Mouse (Mus musculus): Measurements from ENCODE around the gene Ext2. TPM values are rescaled to one million over a fixed set of nuclear protein-coding genes. Genes with fewer than 3 reads are reported as not detected.

The Ext2 gene
- polyA plus RNA-seq, 1 experiment: 42.5 TPM

DNA sequence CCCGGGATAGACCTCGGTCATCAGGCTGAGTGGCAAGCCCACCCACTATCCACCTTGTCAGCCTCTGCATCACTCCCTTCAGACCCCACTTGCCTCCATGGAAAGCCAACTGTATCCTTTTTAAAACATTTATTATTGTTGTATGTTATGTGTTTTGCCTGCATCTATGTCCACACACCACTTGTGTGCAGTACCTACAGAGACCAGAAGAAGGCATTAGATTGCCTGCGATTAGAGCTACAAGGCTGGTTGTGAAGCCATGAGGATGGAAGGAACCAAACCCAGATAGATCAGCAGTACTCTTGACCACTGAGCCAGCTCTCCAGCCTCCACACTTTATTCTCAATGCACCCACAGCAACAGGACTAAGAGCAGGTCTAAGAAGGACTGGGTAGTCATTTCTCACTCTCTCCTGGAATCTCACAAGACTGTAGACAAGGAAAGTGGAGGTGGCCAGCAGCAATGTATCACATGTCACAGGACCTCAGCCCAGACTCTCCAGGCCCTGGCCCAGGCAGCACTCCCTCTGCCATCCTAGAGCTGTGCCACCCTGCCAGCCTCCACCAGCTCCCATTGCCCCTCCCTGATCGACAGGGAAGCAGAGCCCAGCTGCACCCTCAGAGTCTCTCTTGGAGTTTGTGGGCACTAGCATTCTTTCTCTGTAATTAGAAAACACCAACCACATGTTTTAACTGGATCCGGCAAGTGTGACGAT is 15.7 kb downstream of the Ext2 start:
- DNase-seq (ENCODE audit: low read depth): no peak

GRCm38 (mm10) chr2:93805523-93805922 is 16.8 kb downstream of the Ext2 start:
- no peak for DNase-seq (ENCODE audit: low read depth)

- DNase-seq (ENCODE audit: low read depth): no peak
Observed at GRCm38 (mm10) chr2:93805066-93805465, 17.3 kb downstream of the Ext2 start.

GRCm38 (mm10) chr2:93802947-93803346 is 19.4 kb downstream of the Ext2 start:
- no peak for DNase-seq (ENCODE audit: low read depth)

DNA sequence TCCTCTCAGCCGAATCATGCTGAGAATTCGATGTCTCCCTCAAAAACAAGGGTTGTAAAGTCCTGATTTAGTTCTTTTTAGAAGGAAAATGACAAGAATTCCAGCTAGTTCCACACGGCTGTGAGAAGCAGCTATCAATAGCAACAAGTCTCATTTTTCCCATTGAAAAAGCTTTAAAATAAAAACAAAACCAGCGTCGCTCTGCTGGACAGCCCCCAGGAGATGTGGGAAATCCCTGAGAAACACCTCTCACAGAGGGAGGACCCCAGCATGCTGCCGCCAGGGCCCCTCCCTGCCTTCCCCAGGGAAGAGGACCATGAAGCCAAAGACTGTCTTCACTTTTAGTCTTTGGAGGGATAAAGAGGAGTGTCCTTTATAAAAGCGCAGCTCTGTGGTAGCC is 21.3 kb downstream of the Ext2 start:
- DNase-seq (ENCODE audit: low read depth): no peak

DNA sequence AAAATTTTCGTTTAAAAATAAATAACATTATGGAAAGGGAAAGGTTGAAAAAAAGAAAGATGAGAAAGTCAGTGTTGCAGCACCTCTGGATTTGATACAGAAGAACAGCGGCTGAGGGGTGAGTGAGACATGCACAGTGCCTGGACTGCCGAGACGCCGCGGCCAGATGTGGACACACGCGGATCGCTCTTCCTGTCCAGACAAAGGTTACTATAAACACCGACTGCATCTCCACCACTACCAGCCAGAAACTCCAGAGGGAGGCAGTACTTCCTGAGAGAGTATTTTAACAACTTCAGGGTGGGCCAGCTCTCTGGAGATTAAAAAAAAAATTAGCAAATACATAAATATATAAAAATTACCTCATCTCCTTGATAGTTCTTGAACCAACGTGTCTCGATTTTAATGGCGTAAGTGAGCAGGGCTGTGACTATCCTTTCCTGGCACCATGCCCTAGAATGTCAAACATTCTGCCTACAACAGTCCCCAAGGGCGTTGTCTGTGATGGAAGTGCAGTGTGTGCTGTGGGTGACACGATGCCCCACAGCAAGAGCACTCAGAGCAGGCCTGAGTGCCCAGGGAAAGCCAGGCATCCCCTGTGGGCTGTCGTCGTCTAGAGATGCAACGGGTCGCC is 25.1 kb downstream of the Ext2 start:
- DNase-seq (ENCODE audit: low read depth): no peak

DNA sequence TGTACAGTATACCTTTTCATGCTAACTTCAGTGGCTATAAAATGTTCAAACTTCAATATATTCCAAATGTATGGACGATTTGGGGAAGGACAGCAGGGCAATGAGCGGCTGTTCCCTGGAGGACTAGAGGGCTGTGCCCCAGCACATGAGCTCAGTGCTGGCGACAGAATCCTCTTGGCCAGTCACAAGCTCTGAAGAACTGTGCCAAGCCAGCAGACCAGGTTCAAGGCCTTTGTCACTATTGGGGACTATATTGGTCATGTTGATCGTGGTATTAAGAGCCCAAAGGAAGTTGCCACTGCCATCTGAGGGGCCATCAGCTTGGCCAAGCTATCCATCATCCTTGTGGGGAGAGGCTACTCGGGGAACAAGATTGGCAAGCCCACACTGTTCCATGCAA is 28.0 kb downstream of the Ext2 start:
- DNase-seq (ENCODE audit: low read depth): no peak

GRCm38 (mm10) chr2:93791516-93792499 is 30.6 kb downstream of the Ext2 start:
- no peak for DNase-seq (ENCODE audit: low read depth)

- no peak for DNase-seq (ENCODE audit: low read depth)
Observed at GRCm38 (mm10) chr2:93790798-93791345, 31.5 kb downstream of the Ext2 start.

- DNase-seq (ENCODE audit: low read depth): no peak
Observed at GRCm38 (mm10) chr2:93788557-93788956, 33.8 kb downstream of the Ext2 start.

- DNase-seq (ENCODE audit: low read depth): peak; percentile 19
Observed at GRCm38 (mm10) chr2:93786175-93786574, 36.2 kb downstream of the Ext2 start.

- DNase-seq (ENCODE audit: low read depth): no peak
Observed at GRCm38 (mm10) chr2:93785432-93785798, 37.0 kb downstream of the Ext2 start.

GRCm38 (mm10) chr2:93784721-93785431 is 37.5 kb downstream of the Ext2 start:
- no peak for DNase-seq (ENCODE audit: low read depth)

- DNase-seq (ENCODE audit: low read depth): no peak
Observed at GRCm38 (mm10) chr2:93783926-93784539, 38.3 kb downstream of the Ext2 start.

DNA sequence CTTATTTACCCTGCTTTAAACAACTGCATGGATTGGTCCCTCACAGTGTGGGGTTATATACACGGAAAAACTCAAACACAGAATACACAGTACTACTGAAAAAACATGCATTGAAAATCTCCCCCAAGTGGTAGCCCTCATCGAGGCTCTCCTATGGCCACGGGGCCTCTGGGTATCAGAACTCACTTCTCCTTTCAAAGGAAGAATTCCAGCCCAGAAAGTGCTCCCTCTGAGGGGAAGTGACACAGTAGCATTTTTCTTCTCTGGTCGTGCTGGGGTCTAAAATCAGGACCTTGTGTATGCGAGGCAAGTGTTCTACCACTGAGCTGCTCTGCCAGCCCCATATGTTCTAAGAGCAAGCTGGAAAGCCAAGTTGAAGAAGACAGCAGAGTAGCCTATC is 39.7 kb downstream of the Ext2 start:
- no peak for DNase-seq (ENCODE audit: low read depth)

DNA sequence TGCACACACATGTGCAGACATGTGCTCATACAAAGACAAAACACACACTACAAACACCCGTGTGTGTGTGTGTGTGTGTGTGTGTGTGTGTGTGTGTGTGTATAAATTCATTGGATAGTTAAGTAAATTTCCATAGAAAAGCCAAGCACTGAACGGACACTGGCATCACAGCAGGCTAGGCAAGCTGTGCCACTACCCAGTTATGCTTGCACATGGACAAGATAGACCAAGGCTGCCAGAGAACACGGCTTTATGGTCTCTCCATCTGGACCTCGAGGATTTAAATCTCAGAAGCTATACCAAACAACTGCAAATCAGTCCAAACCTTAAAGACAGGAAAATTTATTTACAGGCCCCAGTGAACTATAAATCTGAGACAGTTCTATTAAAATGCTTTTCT is 40.2 kb downstream of the Ext2 start:
- no peak for DNase-seq (ENCODE audit: low read depth)

DNA sequence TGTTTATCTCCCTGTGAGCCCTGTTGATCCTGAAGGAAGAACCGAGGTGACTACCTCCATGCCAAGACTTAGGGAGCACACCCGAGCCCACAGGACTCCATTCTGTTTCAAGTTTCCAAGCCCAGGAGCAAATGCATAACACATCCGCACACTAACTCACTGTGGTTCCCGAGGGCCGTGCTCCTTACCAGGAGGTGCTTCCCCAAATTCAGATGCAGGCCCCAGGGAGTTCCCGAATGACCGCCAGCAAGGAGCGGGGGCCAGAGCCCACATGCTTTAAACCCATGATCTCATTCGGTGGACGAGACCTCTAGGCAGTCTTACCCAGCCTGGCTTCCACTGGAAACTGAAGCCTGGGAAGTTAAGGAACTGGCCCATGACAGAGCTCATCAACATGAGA is 41.8 kb downstream of the Ext2 start:
- no peak for DNase-seq (ENCODE audit: low read depth)

DNA sequence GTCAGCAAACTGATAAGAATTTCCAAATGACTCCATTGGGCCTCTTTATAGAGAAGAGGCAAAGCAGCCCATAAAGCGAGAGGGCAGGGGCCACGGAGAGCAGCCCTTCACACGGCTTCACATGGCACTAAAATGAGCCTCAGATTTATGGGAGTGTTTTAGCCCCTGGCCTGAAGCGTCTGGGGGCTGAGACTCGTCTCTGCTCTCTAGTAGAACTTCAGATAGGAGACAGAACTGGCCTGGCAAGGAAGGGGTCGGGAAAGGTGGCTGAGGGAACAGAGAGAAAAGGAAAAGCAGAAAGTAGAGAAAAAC is 42.5 kb downstream of the Ext2 start:
- DNase-seq (ENCODE audit: low read depth): no peak

GRCm38 (mm10) chr2:93779081-93779896 is 43.1 kb downstream of the Ext2 start:
- DNase-seq (ENCODE audit: low read depth): no peak

DNA sequence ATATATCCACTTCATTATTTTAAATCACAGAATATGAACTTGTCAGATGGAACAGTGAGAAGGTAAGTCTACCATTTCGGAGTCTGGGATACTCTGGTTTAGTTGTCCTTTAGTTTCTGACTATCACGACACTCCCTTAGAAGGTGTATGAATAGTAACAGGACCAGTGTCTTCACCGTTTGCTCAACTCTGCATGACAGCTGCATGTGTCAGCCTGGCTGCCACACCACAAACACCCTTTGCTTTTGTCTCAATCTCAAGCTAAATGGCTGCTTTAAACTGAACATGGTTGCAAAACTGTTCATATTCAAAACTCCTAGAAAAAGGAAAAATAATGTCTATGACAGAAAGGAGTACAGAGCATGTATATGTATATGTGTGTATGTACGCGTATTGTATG is 43.8 kb downstream of the Ext2 start:
- no peak for DNase-seq (ENCODE audit: low read depth)

DNA sequence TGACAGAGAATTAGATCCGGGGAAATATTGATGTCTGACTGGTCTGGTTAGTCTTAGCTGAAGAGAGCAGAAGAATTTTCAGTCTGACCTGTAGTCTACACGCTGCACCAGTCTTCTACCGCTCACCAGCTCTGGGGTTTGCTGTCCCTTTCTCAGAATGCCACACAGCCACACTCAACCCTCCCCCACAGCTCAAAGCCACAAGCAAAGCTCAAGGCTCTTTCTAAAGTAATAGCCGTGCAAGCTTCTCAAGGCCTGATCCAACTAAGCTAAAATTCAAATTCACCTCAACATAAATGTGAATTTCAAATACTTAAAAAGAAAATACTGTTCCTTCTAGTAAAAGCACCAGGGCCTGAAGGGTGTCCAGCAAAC is 45.3 kb downstream of the Ext2 start:
- DNase-seq (ENCODE audit: low read depth): no peak
